Mouse (Mus musculus) cerebellum, postnatal 10 days (tissue): ENCODE data around the gene Lnx1.

Experiments used
- DNase-seq, 2 experiments: peaks; one replicate each; pipeline ENCODE4 v3.0.0; 2021; ENCODE audit warnings: mixed read lengths in 2 of 2

The Lnx1 gene

GRCm38 (mm10) chr5:74600010-74600409, 102.7 kb downstream of the Lnx1 start:
- DNase-seq = no peak

GRCm38 (mm10) chr5:74593147-74593546, 109.6 kb downstream of the Lnx1 start:
- no peak for DNase-seq

GRCm38 (mm10) chr5:74591413-74591812, 111.3 kb downstream of the Lnx1 start:
- peak in 1 of 2 experiments; percentile 15 for DNase-seq

- no peak for DNase-seq
These were observed 113.6 kb downstream of the Lnx1 start for GRCm38 (mm10) chr5:74589133-74589532.

- no peak for DNase-seq
These were observed 130.9 kb downstream of the Lnx1 start for GRCm38 (mm10) chr5:74571767-74572166.

- DNase-seq = peak in 1 of 2 experiments; percentile 9
These were observed 141.6 kb downstream of the Lnx1 start for GRCm38 (mm10) chr5:74561151-74561550.

GRCm38 (mm10) chr5:74549566-74549965, 153.1 kb downstream of the Lnx1 start:
- no peak for DNase-seq

GRCm38 (mm10) chr5:74545606-74546005, 157.1 kb downstream of the Lnx1 start:
- no peak for DNase-seq
